Mouse (Mus musculus) limb, embryonic 13.5 days (tissue): ENCODE measurements around the gene Dnajb8. TPM values are rescaled to one million over a fixed set of nuclear protein-coding genes. Genes with fewer than 3 reads are reported as not detected.

Experiments used
- ATAC-seq: fragments of 200-750 bp; cut with Nextera tagmentation; 2 replicates; pipeline ENCODE4 v1.8.0; 2017; ENCODE audit warnings: low read depth, moderate number of reproducible peaks, moderate TSS enrichment; ENCODE audit not compliant: low FRiP score
- H3K27ac ChIP-seq: fragments of 300-500 bp; sonication (generic); 2 replicates; pipeline ENCODE4 v1.5.1; 2015; ENCODE audit warnings: inconsistent platforms, mild to moderate bottlenecking, moderate library complexity
- H3K27me3 ChIP-seq: fragments of 300-500 bp; sonication (generic); 2 replicates; pipeline ENCODE4 v1.6.1; 2015; ENCODE audit warnings: mild to moderate bottlenecking, inconsistent platforms
- H3K36me3 ChIP-seq: fragments of 300-500 bp; sonication (generic); 2 replicates; pipeline ENCODE4 v1.6.1; 2015; ENCODE audit warnings: inconsistent platforms, mild to moderate bottlenecking, moderate library complexity
- H3K4me1 ChIP-seq: fragments of 300-500 bp; sonication (generic); 2 replicates; pipeline ENCODE4 v1.6.1; 2015; ENCODE audit warnings: inconsistent platforms
- H3K4me2 ChIP-seq: fragments of 300-500 bp; sonication (generic); replicated peaks from 2 replicates; pipeline ENCODE4 v1.6.1; 2015; ENCODE audit warnings: inconsistent platforms, mild to moderate bottlenecking, moderate library complexity
- H3K4me3 ChIP-seq: fragments of 300-500 bp; sonication (generic); 2 replicates; pipeline ENCODE4 v1.5.1; 2015; ENCODE audit warnings: moderate library complexity, mild to moderate bottlenecking, inconsistent platforms
- H3K9ac ChIP-seq: fragments of 300-500 bp; sonication (generic); 2 replicates; pipeline ENCODE4 v1.6.1; 2015; ENCODE audit warnings: mild to moderate bottlenecking, inconsistent platforms
- H3K9me3 ChIP-seq: fragments of 300-500 bp; sonication (generic); 2 replicates; pipeline ENCODE4 v1.6.1; 2016; ENCODE audit warnings: inconsistent platforms
- WGBS: fragments of 180-500 bp; shearing (Covaris S2); methylation state at CpG from one replicate; pipeline ENCODE4 v1.1.7; 2015; 5-methylcytosine and 5-hydroxymethylcytosine counted together
- polyA plus RNA-seq: library from polyadenylated mRNA; unstranded; fragments of >200 nt; fragmentation: Nextera tagmentation; extraction: Ambion mirVana; gene quantifications from 2 replicates; pipeline ENCODE4 v1.2.1, GENCODE M21; 2015

The Dnajb8 gene
- polyA plus RNA-seq, 1 experiment from 2014 or later = not detected

GRCm38 (mm10) chr6:88201926-88202700 is 20.0 kb upstream of the Dnajb8 start:
- H3K9ac ChIP-seq = no peak overlapping the region
- H3K27me3 ChIP-seq = peaks cover 98% of the 10 kb centered on the region
- H3K4me3 ChIP-seq = no peak overlapping the region
- peaks cover 51% of the 10 kb centered on the region for H3K4me1 ChIP-seq
- H3K9me3 ChIP-seq = no peaks in the 10 kb centered on the region
- no peak for ATAC-seq
- no peaks in the 10 kb centered on the region for H3K36me3 ChIP-seq
- no peak overlapping the region for H3K27ac ChIP-seq
- no peak overlapping the region for H3K4me2 ChIP-seq
- 18% methylated on average over 15 of the region's 15 CpGs for WGBS

GRCm38 (mm10) chr6:88202921-88203690 is 19.0 kb upstream of the Dnajb8 start:
- Histone ChIP-seq H3K27me3 (peaks cover 98% of the 10 kb centered on the region), H3K9ac (no peak overlapping the region), H3K27ac (no peak overlapping the region; the same call in 1 of the 2 replicates), H3K36me3 (no peaks in the 10 kb centered on the region), H3K4me3 (peak overlapping the region; percentile 6; the same call in 1 of the 2 replicates), H3K9me3 (no peaks in the 10 kb centered on the region), H3K4me2 (peak overlapping the region; percentile 23), H3K4me1 (peaks cover 41% of the 10 kb centered on the region)
- ATAC-seq = no peak
- 3% methylated on average over 23 of the region's 24 CpGs for WGBS

GRCm38 (mm10) chr6:88203791-88204405 is 18.2 kb upstream of the Dnajb8 start:
- ATAC-seq = no peak
- H3K27me3 ChIP-seq = peaks cover 97% of the 10 kb centered on the region
- no peaks in the 10 kb centered on the region for H3K9me3 ChIP-seq
- H3K36me3 ChIP-seq = no peaks in the 10 kb centered on the region
- H3K4me1 ChIP-seq = peaks cover 35% of the 10 kb centered on the region
- no peak overlapping the region for H3K4me2 ChIP-seq
- 11% methylated on average over 10 of the region's 10 CpGs for WGBS
- H3K9ac ChIP-seq = no peak overlapping the region
- no peak overlapping the region; the same call in 1 of the 2 replicates for H3K27ac ChIP-seq
- H3K4me3 ChIP-seq = no peak overlapping the region

GRCm38 (mm10) chr6:88204531-88205385 is 17.3 kb upstream of the Dnajb8 start:
- no peak for ATAC-seq
- 11% methylated on average over 25 of the region's 25 CpGs for WGBS
- Histone ChIP-seq H3K4me3 (no peak overlapping the region), H3K9ac (no peak overlapping the region), H3K27me3 (peaks cover 96% of the 10 kb centered on the region), H3K27ac (no peak overlapping the region), H3K36me3 (no peaks in the 10 kb centered on the region), H3K9me3 (no peaks in the 10 kb centered on the region), H3K4me1 (peaks cover 26% of the 10 kb centered on the region), H3K4me2 (no peak overlapping the region)

GRCm38 (mm10) chr6:88205386-88205700 is 16.7 kb upstream of the Dnajb8 start:
- Histone ChIP-seq H3K9ac (no peak overlapping the region), H3K36me3 (no peaks in the 10 kb centered on the region), H3K27ac (no peak overlapping the region), H3K9me3 (no peaks in the 10 kb centered on the region), H3K27me3 (peaks cover 95% of the 10 kb centered on the region), H3K4me1 (peaks cover 21% of the 10 kb centered on the region), H3K4me3 (no peak overlapping the region), H3K4me2 (no peak overlapping the region)
- WGBS = 34% methylated on average over 7 of the region's 7 CpGs
- no peak for ATAC-seq

- WGBS = 21% methylated on average over 9 of the region's 9 CpGs
- Histone ChIP-seq H3K36me3 (no peaks in the 10 kb centered on the region), H3K4me3 (no peak overlapping the region), H3K27me3 (peaks cover 89% of the 10 kb centered on the region), H3K9ac (no peak overlapping the region), H3K9me3 (no peaks in the 10 kb centered on the region), H3K4me1 (peaks cover 17% of the 10 kb centered on the region), H3K27ac (no peak overlapping the region), H3K4me2 (no peak overlapping the region)
- ATAC-seq = no peak
These were observed 16.1 kb upstream of the Dnajb8 start for GRCm38 (mm10) chr6:88205937-88206336.

GRCm38 (mm10) chr6:88206566-88206965 is 15.5 kb upstream of the Dnajb8 start:
- Histone ChIP-seq H3K4me3 (no peak overlapping the region), H3K27ac (no peak overlapping the region), H3K27me3 (peaks cover 82% of the 10 kb centered on the region), H3K4me2 (no peak overlapping the region), H3K9ac (no peak overlapping the region), H3K9me3 (no peaks in the 10 kb centered on the region), H3K36me3 (no peaks in the 10 kb centered on the region), H3K4me1 (peaks cover 17% of the 10 kb centered on the region)
- 50% methylated on average over 7 of the region's 7 CpGs for WGBS
- ATAC-seq = no peak

- no peak overlapping the region for H3K27ac ChIP-seq
- H3K9me3 ChIP-seq = no peaks in the 10 kb centered on the region
- 82% methylated on average over 10 of the region's 10 CpGs for WGBS
- ATAC-seq = no peak
- H3K4me1 ChIP-seq = peaks cover 17% of the 10 kb centered on the region
- no peak overlapping the region for H3K9ac ChIP-seq
- no peaks in the 10 kb centered on the region for H3K36me3 ChIP-seq
- no peak overlapping the region for H3K4me2 ChIP-seq
- H3K27me3 ChIP-seq = peaks cover 73% of the 10 kb centered on the region
- H3K4me3 ChIP-seq = no peak overlapping the region
These were observed 14.6 kb upstream of the Dnajb8 start for GRCm38 (mm10) chr6:88207403-88208033.

GRCm38 (mm10) chr6:88208321-88208720 is 13.7 kb upstream of the Dnajb8 start:
- Histone ChIP-seq H3K4me2 (no peak overlapping the region), H3K36me3 (no peaks in the 10 kb centered on the region), H3K4me1 (peaks cover 14% of the 10 kb centered on the region), H3K27ac (no peak overlapping the region), H3K4me3 (no peak overlapping the region), H3K27me3 (peaks cover 65% of the 10 kb centered on the region), H3K9me3 (no peaks in the 10 kb centered on the region), H3K9ac (no peak overlapping the region)
- 87% methylated on average over 3 of the region's 3 CpGs for WGBS
- ATAC-seq = no peak

GRCm38 (mm10) chr6:88209453-88209852 is 12.6 kb upstream of the Dnajb8 start:
- Histone ChIP-seq H3K4me3 (no peak overlapping the region), H3K4me2 (no peak overlapping the region), H3K27ac (no peak overlapping the region), H3K9me3 (no peaks in the 10 kb centered on the region), H3K36me3 (no peaks in the 10 kb centered on the region), H3K4me1 (peaks cover 2% of the 10 kb centered on the region), H3K27me3 (peaks cover 54% of the 10 kb centered on the region), H3K9ac (no peak overlapping the region)
- ATAC-seq = no peak
- WGBS = 78% methylated on average over 5 of the region's 5 CpGs

- Histone ChIP-seq H3K27ac (no peak overlapping the region), H3K27me3 (peaks cover 47% of the 10 kb centered on the region), H3K9me3 (no peaks in the 10 kb centered on the region), H3K4me3 (no peak overlapping the region), H3K4me2 (no peak overlapping the region), H3K36me3 (no peaks in the 10 kb centered on the region), H3K9ac (no peak overlapping the region), H3K4me1 (no peaks in the 10 kb centered on the region)
- no peak for ATAC-seq
- WGBS = 58% methylated on average over 3 of the region's 3 CpGs
These were observed 11.9 kb upstream of the Dnajb8 start for GRCm38 (mm10) chr6:88210182-88210581.
